Mouse (Mus musculus): ENCODE results near the gene Sestd1.

Gene Sestd1

DNA sequence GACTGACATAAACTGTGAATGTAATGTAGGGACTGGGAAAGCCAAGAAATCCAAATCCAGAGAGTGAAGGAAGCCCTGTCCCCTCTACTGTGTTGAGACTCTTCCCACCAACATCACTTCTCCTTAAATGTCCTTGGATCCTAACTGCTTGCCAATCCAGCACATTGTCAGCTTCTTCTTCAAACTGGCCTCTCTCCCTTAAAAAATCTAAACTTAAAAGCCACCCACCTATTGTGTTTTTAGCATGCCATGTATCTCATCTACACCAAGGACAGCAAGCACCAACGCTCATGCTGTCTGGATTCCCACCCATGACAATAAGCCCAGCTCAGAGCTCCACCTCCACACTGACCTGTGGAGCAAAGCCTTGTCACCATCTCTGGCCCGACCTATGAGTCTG, 7.4 kb downstream of the Sestd1 start:
- no peak for DNase-seq (ENCODE audit: extremely low read depth, insufficient read length, low spot score)

DNA sequence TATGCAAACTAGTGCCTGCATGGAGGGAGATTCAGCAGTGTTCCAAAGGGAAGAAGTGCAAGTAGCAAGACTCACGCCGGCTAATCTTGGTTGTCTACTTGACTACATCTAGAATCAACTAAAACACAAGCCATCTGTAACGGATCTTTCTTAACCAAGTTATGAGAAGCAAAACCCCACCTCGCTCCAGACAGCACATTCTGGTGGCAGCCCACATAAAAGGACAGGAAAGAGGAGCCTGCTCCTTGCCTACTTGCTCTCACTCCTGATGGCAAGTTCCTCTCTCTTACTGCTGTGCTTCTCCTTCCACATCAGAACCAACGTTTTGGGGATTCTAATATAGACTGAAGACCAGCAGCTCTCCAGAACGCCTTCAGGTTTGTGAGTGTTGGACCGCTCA, 9.6 kb downstream of the Sestd1 start:
- no peak for DNase-seq (ENCODE audit: extremely low read depth, insufficient read length, low spot score)

DNA sequence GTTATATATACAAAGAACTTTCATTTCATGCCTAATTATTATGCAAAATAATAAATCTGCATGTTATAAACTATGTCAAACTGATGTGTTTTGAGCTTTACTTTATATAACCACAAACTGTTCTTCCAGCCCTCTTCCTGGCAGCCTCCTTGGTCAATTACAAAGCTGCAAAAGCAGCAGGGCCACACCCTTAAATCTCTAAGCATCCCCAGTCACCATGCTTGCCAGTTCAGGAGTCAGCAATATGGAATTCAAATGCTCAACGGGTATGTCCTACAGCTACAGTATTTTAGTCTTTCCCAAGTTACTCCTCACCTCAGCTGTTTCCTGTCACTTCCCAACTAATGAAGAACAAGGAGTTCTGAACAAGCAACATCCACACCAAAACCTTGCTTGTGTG, 10.3 kb downstream of the Sestd1 start:
- DNase-seq (ENCODE audit: extremely low read depth, insufficient read length, low spot score): peak; percentile 51

DNA sequence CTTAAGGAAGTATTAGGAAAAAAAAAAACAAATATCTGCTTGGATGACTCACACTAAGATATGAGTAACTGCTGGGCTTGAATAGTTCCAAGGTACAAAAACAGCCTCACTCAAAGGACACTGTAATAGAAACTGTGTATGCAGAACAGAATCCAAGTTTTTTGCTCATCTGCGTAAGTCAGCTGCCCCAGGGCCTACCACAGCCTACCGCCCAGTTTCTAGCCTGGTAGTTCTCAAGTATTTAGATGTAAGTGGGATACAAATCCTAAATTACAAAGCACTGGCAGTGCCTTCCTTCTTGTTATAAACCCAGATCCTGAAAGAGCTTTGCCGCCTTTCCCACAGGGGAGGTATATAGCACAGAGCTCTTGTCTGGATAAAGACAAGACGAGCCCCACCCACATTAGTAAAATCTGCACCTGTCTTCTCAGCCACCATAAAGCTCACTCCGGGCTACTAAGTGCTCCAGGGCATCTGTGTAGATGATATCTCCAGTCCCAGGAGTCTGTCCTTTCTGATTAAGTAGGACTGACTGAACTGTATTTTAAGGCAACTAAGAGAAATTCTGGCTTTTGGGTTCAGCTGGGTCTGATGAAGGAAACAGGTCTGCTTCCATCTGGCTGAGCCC, 11.7 kb downstream of the Sestd1 start:
- peak; percentile 61 for DNase-seq (ENCODE audit: extremely low read depth, insufficient read length, low spot score)

DNA sequence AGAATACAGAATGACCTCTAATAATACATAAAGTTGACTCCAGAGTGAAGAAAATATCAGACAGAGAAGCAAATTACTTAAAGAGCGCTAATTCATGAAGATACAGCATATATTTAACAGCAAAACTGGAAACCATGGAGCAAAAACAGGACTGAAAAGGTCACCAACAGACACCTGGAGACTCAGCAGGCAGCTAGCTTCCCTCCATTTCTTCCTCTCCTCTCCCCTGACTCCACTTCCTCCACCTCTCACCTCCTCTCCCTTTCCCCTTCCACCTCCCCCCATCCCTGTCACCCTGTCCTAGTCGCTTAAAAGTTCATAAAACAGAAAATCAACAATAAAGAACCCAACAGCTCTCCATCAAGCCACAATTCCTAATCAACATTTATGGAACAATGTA, 13.5 kb downstream of the Sestd1 start:
- DNase-seq (ENCODE audit: extremely low read depth, insufficient read length, low spot score): no peak

DNA sequence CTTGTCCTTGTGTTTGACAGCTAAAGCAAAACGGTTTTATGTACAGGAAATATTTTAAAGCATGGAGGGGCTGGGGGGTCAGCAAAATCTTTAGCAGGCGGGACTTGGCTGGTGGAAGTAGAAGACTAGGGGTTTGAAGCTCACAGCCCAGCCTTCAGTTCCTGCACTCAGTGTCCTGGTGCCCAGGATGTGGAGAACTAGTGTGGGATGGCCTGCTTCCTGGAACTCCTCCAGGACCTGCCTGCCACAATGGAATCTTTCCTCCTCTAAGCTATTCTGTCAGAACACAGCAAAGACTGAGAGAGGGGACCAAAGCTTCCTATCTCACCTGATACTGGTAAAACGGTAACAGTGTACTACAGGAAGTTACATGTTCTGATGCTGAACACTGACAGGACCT, 14.4 kb downstream of the Sestd1 start:
- no peak for DNase-seq (ENCODE audit: extremely low read depth, insufficient read length, low spot score)

DNA sequence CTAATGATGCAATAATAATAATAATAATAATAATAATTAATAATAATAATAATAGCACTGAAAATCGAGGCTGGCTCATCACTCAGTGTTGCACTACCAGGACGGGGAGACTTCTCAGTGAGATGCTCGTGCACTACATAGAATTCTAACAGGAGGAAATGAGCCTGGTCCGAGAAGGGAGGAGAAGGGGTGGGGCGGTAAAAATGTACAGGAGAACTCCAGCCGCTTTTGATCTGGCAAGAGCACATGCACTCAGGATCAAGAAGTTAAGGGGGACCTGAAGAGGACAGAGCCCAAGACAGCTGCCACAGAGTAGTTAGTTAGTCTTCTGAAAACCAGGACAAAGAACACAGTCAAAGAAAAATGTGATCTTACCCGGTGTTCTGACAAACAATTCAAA, 15.1 kb downstream of the Sestd1 start:
- DNase-seq (ENCODE audit: extremely low read depth, insufficient read length, low spot score): no peak

DNA sequence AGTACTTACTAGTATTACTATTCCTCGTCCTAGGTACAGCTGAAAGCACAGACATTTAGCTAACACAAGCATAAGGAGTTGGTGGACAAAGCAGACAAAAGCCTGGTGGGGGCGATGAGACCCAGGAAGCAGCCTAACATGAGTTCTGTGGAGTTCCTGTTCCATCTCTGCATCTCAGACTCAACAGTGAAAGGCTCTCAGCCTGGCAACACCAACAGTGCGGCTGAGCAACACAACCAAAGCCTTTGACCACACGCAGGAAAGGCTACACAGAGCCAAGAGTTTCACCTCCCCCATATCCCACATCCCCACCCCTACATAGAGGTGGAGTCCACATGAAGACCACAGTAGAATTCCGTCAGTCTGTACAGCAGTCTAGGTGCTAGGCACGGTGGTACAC, 15.8 kb downstream of the Sestd1 start:
- no peak for DNase-seq (ENCODE audit: extremely low read depth, insufficient read length, low spot score)

DNA sequence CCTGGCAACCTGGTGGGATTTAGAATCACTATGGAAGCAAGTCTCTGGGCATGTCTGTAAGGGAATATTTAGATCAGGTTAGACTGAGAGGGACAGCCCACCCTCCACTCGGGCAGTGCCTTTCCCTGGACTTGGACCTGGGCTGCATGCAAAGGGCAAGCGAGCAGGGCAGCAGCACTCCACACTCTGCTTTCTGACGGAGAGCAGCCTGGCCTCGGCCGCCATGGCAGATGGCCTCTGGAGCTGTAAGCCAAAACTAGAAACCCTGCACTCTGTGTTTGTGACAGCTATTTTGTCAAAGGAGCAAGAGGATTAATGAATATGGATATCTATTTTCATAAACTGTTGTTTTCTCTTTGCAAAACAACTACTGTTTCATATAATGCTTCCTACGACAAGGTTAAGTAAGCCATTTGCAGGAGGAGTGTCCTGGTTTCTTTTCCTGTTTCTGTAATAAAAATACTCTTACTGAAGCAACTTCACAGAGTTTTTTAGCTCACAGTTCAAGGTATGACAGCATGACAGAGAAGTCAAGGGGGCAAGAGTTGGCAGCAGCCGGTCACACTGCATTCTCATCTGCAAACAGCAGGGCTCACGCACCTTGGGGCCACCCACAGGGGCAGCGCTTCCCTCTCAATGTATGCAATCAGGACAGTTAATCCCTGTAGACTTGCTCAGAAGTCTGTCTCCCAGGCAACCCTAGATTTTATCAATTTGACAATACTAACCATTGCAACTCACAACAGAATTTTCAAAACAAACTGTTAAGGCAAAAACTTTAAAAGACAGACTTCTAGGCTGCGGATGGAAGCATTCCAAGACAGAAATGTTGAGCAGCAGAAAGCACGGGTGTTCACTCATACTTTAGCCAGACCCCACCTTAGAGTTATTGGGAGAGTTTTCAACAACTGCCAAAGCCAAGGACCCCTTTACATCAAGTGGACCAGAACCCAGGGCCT, 16.6 kb downstream of the Sestd1 start:
- no peak for DNase-seq (ENCODE audit: extremely low read depth, insufficient read length, low spot score)

DNA sequence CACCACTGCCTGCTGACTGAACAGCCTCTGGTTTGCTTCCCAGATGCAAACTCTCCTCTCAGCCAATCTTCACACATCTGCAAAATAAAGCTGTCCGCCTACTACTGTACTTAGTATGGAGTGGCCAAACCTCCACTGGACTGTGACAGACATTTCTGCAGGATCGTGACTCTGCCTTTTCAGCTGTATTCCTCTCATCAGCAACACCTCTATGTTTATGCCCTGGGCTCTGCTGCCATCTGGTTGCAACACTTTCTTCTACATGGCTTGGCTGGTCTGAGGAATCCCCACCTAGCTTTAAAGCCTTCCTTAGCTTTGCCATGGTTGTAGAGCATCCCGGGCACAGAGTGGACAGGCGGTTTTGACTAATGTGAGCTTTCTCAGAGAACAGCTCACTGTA, 20.3 kb downstream of the Sestd1 start:
- peak; percentile 46 for DNase-seq (ENCODE audit: extremely low read depth, insufficient read length, low spot score)

DNA sequence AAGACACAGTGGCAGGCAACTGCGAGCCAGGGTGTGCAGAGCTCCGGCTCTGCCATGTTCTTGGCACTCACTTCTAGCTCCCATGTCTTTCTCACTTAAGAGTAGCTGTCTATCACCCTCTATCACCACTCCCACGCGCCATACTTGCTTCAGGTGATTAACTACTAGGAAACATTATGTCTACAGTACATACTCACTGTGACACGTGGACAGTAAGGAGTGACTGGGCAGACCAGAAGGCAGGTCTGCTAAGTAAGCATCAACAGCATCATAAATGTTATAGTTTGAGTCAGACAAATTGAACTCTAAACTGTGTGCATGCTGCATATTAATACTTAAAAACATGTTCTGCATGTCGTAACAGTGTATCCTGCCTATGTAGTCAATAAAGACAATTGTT, 27.2 kb downstream of the Sestd1 start:
- no peak for DNase-seq (ENCODE audit: extremely low read depth, insufficient read length, low spot score)

DNA sequence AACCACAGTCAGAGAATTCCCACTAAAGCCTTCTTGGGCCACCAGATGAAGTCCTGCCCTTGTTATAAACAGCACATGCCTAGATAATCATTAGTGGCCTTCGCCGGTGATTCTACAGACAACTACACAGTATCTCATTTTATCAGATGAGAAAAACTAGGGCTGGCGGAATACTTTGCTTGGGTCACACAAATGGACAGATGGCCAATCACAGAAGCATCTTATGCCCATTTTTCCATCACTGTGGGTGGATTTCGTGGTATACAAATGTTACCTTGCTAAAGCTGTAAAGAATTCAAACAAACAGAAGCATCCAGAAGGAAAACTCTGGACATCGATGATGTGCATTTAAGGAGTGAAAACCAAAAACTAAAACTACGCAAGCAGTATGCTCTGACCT, 28.7 kb downstream of the Sestd1 start:
- DNase-seq (ENCODE audit: extremely low read depth, insufficient read length, low spot score): no peak

DNA sequence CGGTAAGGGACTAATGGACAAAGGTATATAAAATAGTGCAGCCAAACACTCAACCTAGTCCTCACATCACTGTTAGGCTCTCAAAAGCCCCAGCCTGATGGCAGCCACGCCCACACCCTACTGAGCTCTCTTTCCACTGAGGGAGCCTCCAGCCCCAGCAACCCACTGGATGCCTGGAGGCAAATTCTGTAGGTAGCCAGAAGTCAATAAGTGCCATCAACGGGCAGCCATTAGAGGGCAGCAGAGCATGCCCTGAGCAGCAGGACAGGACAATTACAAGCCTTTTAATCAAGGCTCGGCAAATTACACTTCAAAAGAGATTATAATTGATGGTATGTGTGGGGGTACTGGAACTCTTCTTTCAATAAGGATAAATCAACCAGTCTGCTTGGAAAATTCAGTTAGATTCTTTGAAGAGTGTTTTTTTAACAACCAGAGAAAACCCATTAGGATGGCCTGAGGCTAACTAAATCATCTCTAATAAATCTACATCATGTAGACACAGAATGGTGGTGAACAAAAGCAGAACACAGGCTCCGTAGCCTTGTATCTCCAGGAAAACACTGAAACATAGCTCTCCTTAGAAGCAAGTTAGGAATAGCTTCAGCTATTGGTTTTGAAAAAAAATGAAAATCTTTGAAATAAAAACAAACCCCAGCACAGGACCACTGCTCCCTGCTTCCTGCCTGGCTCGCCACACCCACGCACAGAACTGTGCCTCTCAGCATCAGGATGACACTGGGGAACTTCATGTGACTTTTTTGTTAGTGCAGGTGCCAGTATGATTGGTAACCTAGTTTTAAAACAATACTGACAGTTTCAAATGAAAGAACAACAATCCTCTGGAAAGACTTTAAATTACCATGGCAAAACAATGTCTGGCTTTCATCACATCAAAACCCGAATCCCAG, 30.4 kb downstream of the Sestd1 start:
- DNase-seq (ENCODE audit: extremely low read depth, insufficient read length, low spot score): no peak

DNA sequence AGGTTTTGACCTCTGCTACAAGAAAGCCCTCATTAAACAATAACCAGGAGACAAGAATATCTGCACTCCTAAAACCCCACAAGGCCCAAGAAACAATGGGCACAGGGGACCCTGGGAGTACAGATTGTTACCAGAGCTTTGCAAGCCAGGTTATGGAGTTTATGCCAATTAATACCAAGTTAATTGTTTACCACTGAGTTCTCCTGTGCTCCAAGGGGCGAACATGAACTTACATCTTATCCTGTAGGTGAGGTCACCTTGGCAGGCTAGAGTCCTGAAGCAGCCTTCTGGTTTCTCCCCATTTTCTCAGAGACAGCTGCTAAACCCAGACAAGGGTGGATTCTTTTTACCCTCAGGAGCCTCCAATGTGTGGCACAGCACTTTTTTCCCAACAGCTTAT, 32.0 kb downstream of the Sestd1 start:
- no peak for DNase-seq (ENCODE audit: extremely low read depth, insufficient read length, low spot score)

DNA sequence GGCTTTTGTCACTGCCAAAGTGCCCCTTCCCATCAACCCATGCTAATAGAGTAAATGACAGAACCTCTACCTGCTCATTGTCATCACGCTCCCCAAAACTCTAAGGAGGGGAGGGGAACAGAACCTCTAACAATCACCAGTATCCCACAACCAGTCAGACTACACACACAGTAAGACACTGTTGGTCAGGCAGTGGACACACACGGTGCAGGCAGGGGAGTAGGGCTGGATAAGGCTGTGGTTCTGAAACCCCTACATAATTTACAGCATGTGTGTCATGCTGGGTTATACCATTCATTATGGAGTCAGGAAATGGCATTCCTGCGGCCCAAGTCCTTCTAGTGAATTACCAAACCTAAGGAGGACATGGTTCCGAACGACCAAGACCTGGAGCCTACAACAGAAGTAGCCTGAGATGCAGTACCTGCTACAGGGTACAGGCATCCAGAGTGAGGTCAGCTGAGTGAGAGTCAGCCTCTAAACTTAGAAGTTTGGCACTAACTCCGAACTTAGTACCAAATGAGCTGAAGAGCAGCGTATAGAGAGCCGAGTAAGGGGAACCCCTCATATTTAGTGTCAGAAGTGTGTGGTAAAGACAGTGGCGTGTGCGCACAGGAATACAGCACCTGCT, 33.1 kb downstream of the Sestd1 start:
- DNase-seq (ENCODE audit: extremely low read depth, insufficient read length, low spot score): no peak

DNA sequence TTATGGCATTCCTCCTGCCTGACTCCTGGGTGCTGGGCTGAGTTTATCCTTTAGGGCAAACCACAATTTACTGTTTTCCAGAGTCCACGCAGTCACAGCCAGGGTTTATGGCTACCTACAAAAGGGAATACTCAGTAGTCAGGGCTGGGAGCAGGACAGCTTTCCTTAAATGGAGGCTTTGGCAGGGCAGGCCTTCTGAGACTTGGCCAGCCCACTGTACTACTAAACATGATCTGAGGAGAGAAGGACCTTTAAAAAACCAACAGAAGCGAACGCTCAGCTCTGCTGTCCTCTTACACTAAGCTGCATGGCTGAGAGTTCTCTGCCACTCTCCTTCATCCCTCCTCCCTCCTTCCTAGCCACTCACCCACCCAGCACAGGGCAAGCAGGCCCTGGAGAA, 34.6 kb downstream of the Sestd1 start:
- no peak for DNase-seq (ENCODE audit: extremely low read depth, insufficient read length, low spot score)

DNA sequence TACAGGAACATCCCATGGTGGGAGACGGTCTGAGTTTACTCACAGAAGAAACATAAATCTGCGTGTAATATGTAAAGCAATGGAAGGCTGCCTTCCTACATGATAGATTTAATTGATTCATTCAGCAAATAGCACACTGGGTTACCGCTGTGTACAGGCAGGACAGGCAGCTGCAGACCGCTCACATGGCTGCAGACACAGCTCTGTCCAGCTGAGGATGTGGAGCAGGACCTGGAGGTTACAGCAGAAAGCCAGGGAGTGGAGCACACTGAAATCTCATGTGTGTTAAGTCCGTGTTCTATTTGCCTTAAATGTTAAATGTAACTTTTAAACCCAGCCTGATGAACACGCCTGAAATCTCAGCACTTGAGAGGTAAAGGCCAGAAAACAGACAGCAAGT, 38.1 kb downstream of the Sestd1 start:
- DNase-seq (ENCODE audit: extremely low read depth, insufficient read length, low spot score): no peak

DNA sequence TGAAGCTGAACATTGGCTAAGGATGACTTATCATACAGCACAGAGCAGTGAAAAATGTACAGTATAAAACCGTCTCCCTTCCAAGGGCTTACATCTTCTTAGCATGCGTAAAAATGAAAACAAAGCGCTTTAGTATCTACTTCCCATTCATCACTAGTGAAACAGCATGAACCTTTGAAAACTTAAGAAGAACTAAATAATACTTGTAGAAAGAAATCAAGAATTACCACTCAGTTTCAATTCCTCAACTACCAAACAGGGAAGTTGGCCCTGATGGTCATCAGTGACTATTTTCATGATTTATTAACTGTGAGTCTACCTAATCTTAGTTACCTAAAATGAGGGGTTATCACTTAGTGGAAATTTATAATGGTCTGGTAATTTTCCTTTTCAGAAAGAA, 41.8 kb downstream of the Sestd1 start:
- DNase-seq (ENCODE audit: extremely low read depth, insufficient read length, low spot score): no peak

DNA sequence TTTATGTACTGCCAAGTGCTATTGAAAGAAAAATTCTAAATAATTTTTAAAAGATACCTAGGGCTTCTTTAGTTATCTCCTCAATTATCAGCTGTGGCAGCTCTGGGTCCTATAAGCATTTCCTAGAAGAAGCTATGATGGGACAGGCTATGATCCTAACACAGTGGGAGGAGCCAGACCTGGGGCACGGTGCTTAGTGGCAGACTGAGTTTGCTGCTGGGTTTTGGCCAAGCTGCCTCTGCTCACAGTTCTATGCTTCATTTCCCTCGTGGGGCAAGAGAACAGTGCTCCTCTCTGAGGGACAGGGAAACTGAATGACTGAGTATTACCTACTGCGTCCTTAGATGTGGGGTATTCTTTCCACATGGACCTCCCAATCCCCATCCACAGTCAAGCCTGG, 42.3 kb downstream of the Sestd1 start:
- DNase-seq (ENCODE audit: extremely low read depth, insufficient read length, low spot score): no peak

DNA sequence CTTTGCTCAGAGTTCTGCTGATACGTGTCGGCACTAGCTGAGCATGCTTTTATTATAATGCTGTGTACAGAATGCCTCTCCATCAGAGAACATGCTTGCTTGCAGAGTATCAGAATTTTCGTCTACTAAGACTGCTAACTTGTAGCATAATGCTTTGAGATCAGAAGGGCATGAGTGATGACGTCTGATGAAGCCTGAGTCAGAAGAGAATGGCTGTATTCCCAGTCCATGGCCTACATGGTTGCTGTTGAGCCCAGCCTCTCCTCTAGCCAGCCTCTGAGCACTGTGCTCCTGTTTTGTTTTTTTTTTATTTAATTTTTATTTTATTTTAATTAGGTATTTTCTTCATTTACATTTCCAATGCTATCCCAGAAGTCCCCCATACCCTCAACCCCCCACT, 43.5 kb downstream of the Sestd1 start:
- no peak for DNase-seq (ENCODE audit: extremely low read depth, insufficient read length, low spot score)

DNA sequence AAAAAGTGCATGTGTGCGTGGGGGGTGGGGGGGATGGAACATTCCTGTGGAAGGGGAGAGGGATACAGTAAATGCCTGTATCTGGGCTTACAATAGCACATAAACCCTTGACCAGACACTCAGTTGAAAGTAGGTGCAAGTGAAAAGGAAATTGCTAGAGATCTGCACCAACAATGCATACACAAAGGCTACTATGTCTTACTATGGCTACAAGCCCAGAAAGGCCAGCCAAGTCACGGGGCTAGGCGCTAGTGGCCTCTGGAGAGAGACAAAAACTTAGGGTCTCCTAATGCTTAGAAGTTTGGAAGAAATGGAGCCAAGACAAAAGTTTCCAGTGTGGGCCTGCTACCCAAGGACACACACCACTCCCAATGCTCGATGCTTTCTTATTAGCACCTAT, 44.5 kb downstream of the Sestd1 start:
- no peak for DNase-seq (ENCODE audit: extremely low read depth, insufficient read length, low spot score)
